Mouse (Mus musculus): ENCODE measurements around the gene Efna4. TPM values are rescaled to one million over a fixed set of nuclear protein-coding genes. Genes with fewer than 3 reads are reported as not detected.

Gene Efna4
- polyA plus RNA-seq, 2 experiments, result 0.62 to 0.92 TPM

GRCm38 (mm10) chr3:89318316-89318715, 19.5 kb downstream of the Efna4 start:
- H3K27ac ChIP-seq, result no peak overlapping the region
- H3K4me2 ChIP-seq (ENCODE audit: low read depth), result no peak overlapping the region
- TF ChIP-seq EP300 (IDR thresholded peaks at IDR 0.05; ENCODE audit: low read depth) (no peak), CTCF (IDR thresholded peaks at IDR 0.05; ENCODE audit: low read depth) (no peak)
- ATAC-seq (ENCODE audit: insufficient read depth) (no peak), DNase-seq (ENCODE audit: low read depth in 3 of 3, low spot score in 3 of 3) (no peak)
- no peaks in the 10 kb centered on the region for H3K36me3 ChIP-seq (replicated peaks; ENCODE audit: control insufficient read depth, insufficient read depth, low read depth)
- no peaks in the 10 kb centered on the region; a peak in 1 of 4 replicates for H3K4me1 ChIP-seq (replicated peaks; ENCODE audit: control insufficient read depth in 2 of 2, insufficient read depth in 2 of 2, low read length in 1 of 2)
- no peak overlapping the region for H3K9ac ChIP-seq (replicated peaks)
- peaks cover 77% of the 10 kb centered on the region for H3K27me3 ChIP-seq (ENCODE audit: control insufficient read depth, insufficient read depth, low read length)
- 61% methylated on average over 8 of the region's 8 CpGs for WGBS (ENCODE audit: insufficient replicate concordance)
- H3K9me3 ChIP-seq (ENCODE audit: control insufficient read depth, low read length), result no peaks in the 10 kb centered on the region
- no peak overlapping the region for H3K4me3 ChIP-seq (ENCODE audit: insufficient read depth in 1 of 2, low read depth in 2 of 2, low read length in 2 of 2)

GRCm38 (mm10) chr3:89317246-89317645, 20.6 kb downstream of the Efna4 start:
- no peaks in the 10 kb centered on the region; a peak in 1 of 4 replicates for H3K4me1 ChIP-seq (replicated peaks; ENCODE audit: control insufficient read depth in 2 of 2, insufficient read depth in 2 of 2, low read length in 1 of 2)
- H3K9me3 ChIP-seq (ENCODE audit: control insufficient read depth, low read length), result no peaks in the 10 kb centered on the region
- no peak overlapping the region for H3K4me2 ChIP-seq (ENCODE audit: low read depth)
- H3K27me3 ChIP-seq (ENCODE audit: control insufficient read depth, insufficient read depth, low read length), result peaks cover 66% of the 10 kb centered on the region
- no peak for DNase-seq (ENCODE audit: low read depth in 3 of 3, low spot score in 3 of 3)
- H3K4me3 ChIP-seq (ENCODE audit: insufficient read depth in 1 of 2, low read depth in 2 of 2, low read length in 2 of 2), result no peak overlapping the region
- no peak overlapping the region for H3K27ac ChIP-seq
- WGBS (ENCODE audit: insufficient replicate concordance), result 45% methylated on average over 6 of the region's 6 CpGs
- TF ChIP-seq EP300 (IDR thresholded peaks at IDR 0.05; ENCODE audit: low read depth), result no peak
- no peak for TF ChIP-seq CTCF (IDR thresholded peaks at IDR 0.05; ENCODE audit: low read depth)
- H3K36me3 ChIP-seq (replicated peaks; ENCODE audit: control insufficient read depth, insufficient read depth, low read depth), result no peaks in the 10 kb centered on the region
- no peak for ATAC-seq (ENCODE audit: insufficient read depth)
- H3K9ac ChIP-seq (replicated peaks), result no peak overlapping the region

GRCm38 (mm10) chr3:89316833-89317232, 21.0 kb downstream of the Efna4 start:
- no peak overlapping the region for H3K27ac ChIP-seq
- no peaks in the 10 kb centered on the region for H3K36me3 ChIP-seq (replicated peaks; ENCODE audit: control insufficient read depth, insufficient read depth, low read depth)
- no peak overlapping the region for H3K4me3 ChIP-seq (ENCODE audit: insufficient read depth in 1 of 2, low read depth in 2 of 2, low read length in 2 of 2)
- no peaks in the 10 kb centered on the region; a peak in 1 of 4 replicates for H3K4me1 ChIP-seq (replicated peaks; ENCODE audit: control insufficient read depth in 2 of 2, insufficient read depth in 2 of 2, low read length in 1 of 2)
- TF ChIP-seq EP300 (IDR thresholded peaks at IDR 0.05; ENCODE audit: low read depth) (no peak), CTCF (IDR thresholded peaks at IDR 0.05; ENCODE audit: low read depth) (peak; percentile 94)
- ATAC-seq (ENCODE audit: insufficient read depth) (no peak), DNase-seq (ENCODE audit: low read depth in 3 of 3, low spot score in 3 of 3) (peak in 1 of 3 experiments; percentile 52)
- H3K9me3 ChIP-seq (ENCODE audit: control insufficient read depth, low read length), result no peaks in the 10 kb centered on the region
- no peak overlapping the region for H3K4me2 ChIP-seq (ENCODE audit: low read depth)
- no peak overlapping the region for H3K9ac ChIP-seq (replicated peaks)
- H3K27me3 ChIP-seq (ENCODE audit: control insufficient read depth, insufficient read depth, low read length), result peaks cover 62% of the 10 kb centered on the region
- 0% methylated on average over 4 of the region's 4 CpGs for WGBS (ENCODE audit: insufficient replicate concordance)

GRCm38 (mm10) chr3:89315930-89316831, 21.6 kb downstream of the Efna4 start:
- Histone ChIP-seq H3K4me3 (ENCODE audit: insufficient read depth in 1 of 2, low read depth in 2 of 2, low read length in 2 of 2) (no peak overlapping the region), H3K4me1 (replicated peaks; ENCODE audit: control insufficient read depth in 2 of 2, insufficient read depth in 2 of 2, low read length in 1 of 2) (no peaks in the 10 kb centered on the region; a peak in 1 of 4 replicates), H3K36me3 (replicated peaks; ENCODE audit: control insufficient read depth, insufficient read depth, low read depth) (no peaks in the 10 kb centered on the region), H3K9ac (replicated peaks) (no peak overlapping the region), H3K9me3 (ENCODE audit: control insufficient read depth, low read length) (no peaks in the 10 kb centered on the region), H3K4me2 (ENCODE audit: low read depth) (no peak overlapping the region; the same call in 1 of the 2 replicates), H3K27me3 (ENCODE audit: control insufficient read depth, insufficient read depth, low read length) (peaks cover 55% of the 10 kb centered on the region), H3K27ac (no peak overlapping the region)
- TF ChIP-seq CTCF (IDR thresholded peaks at IDR 0.05; ENCODE audit: low read depth) (no peak), EP300 (IDR thresholded peaks at IDR 0.05; ENCODE audit: low read depth) (no peak)
- ATAC-seq (ENCODE audit: insufficient read depth), result no peak
- 15% methylated on average over 40 of the region's 40 CpGs for WGBS (ENCODE audit: insufficient replicate concordance)
- DNase-seq (ENCODE audit: low read depth in 3 of 3, low spot score in 3 of 3), result no peak

DNA sequence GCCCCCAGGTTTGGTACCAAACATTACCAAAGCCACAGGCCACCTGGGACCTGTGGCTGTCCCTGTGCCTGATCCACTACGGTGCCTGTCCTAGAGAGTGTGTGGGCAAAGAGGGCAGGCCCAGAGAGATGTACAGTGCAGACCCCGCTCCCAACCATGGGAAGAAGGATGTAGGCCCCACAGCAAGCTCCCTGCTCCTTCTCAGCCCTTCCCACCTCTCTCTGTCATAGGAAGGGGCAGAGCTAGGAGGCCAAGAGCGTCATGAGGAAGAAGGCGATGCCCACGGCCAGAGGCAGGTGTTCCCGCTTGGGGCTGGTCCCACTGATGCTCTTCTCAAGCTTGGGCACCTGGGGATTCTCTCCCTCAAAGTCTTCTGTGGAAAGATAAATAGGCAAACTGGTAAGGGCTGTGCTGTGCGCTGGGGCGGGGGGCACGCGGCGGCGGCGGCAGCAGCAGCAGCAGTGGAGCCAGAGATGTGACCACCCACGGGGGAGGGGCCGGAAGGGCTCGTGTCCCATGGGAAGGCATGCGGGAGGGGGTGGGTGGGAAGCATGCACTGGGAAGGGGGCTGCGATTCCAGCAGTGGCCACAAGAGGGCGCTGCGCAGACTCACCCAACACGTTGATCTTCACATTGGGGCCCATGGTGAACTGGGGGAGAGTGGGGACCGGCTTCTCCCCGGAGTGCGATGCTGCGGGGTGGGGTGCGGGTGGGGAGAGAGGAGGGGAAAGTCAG, 22.5 kb downstream of the Efna4 start:
- Histone ChIP-seq H3K36me3 (replicated peaks; ENCODE audit: control insufficient read depth, insufficient read depth, low read depth) (no peaks in the 10 kb centered on the region), H3K4me1 (replicated peaks; ENCODE audit: control insufficient read depth in 2 of 2, insufficient read depth in 2 of 2, low read length in 1 of 2) (no peaks in the 10 kb centered on the region; a peak in 1 of 4 replicates), H3K4me2 (ENCODE audit: low read depth) (peak overlapping the region; percentile 43), H3K4me3 (ENCODE audit: insufficient read depth in 1 of 2, low read depth in 2 of 2, low read length in 2 of 2) (no peak overlapping the region), H3K9ac (replicated peaks) (no peak overlapping the region), H3K9me3 (ENCODE audit: control insufficient read depth, low read length) (no peaks in the 10 kb centered on the region), H3K27ac (no peak overlapping the region), H3K27me3 (ENCODE audit: control insufficient read depth, insufficient read depth, low read length) (peaks cover 47% of the 10 kb centered on the region)
- DNase-seq (ENCODE audit: low read depth in 3 of 3, low spot score in 3 of 3) (no peak), ATAC-seq (ENCODE audit: insufficient read depth) (no peak)
- TF ChIP-seq CTCF (IDR thresholded peaks at IDR 0.05; ENCODE audit: low read depth), result peak; percentile 95
- no peak for TF ChIP-seq EP300 (IDR thresholded peaks at IDR 0.05; ENCODE audit: low read depth)
- 7% methylated on average over 21 of the region's 26 CpGs for WGBS (ENCODE audit: insufficient replicate concordance)

Data from liver, embryonic 14.5 days (tissue).